Mouse (Mus musculus) limb, embryonic 10.5 days (tissue): ENCODE results near the gene Camk2b. TPM values are rescaled to one million over a fixed set of nuclear protein-coding genes. Genes with fewer than 3 reads are reported as not detected.

Experiments
- DNase-seq: peaks from one replicate; pipeline ENCODE4 v3.0.0-alpha.2; 2017; ENCODE audit warnings: low spot score
- H3K27ac ChIP-seq: fragments of 300-500 bp; sonication (generic); 2 replicates; pipeline ENCODE4 v1.5.1; 2016; ENCODE audit warnings: mild to moderate bottlenecking
- H3K27me3 ChIP-seq: fragments of 300-500 bp; sonication (generic); 2 replicates; pipeline ENCODE4 v1.6.1; 2016; ENCODE audit warnings: low read depth, mild to moderate bottlenecking; ENCODE audit not compliant: poor library complexity, severe bottlenecking
- H3K36me3 ChIP-seq: fragments of 300-500 bp; sonication (generic); 2 replicates; pipeline ENCODE4 v1.6.1; 2016; ENCODE audit warnings: mild to moderate bottlenecking, moderate library complexity
- H3K4me1 ChIP-seq: fragments of 300-500 bp; sonication (generic); 2 replicates; pipeline ENCODE4 v1.6.1; 2016
- H3K4me3 ChIP-seq: fragments of 300-500 bp; sonication (generic); 2 replicates; pipeline ENCODE4 v1.5.1; 2016; ENCODE audit warnings: mild to moderate bottlenecking, moderate library complexity
- H3K9me3 ChIP-seq: fragments of 300-500 bp; sonication (generic); replicated peaks from 2 replicates; pipeline ENCODE4 v1.6.1; 2016; ENCODE audit warnings: mild to moderate bottlenecking
- WGBS: fragments of 180-500 bp; shearing (Covaris S2); methylation state at CpG from one replicate; pipeline ENCODE4 v1.1.7; 2016; 5-methylcytosine and 5-hydroxymethylcytosine counted together
- polyA plus RNA-seq: library from polyadenylated mRNA; unstranded; fragments of >200 nt; fragmentation: Nextera tagmentation; extraction: Ambion mirVana; gene quantifications from 2 replicates; pipeline ENCODE4 v1.2.1, GENCODE M21; 2016

The Camk2b gene
- polyA plus RNA-seq, 1 experiment from 2014 or later, result 0.68 TPM

DNA sequence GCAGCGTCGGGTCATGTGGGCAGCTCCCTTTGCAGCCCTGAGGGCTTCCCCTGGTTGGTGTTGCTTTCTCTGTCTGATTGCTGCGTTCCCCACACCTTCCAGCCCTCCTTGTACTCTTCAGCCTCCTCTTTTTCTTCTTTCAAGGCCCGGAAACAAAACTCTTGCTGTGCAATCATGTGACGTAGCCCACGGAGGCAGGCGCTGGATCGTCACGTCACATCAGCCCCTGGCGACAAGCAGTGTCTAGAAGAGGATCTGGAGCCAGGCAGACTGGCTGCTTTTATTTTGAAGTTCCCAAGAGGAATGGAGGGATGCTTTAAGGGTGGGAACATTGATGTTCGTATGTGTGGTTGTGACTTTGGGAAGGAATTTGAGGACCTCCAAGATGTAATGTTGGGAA, 100.3 kb downstream of the Camk2b start:
- Histone ChIP-seq H3K27ac (no peak overlapping the region), H3K9me3 (no peaks in the 10 kb centered on the region), H3K27me3 (no peaks in the 10 kb centered on the region), H3K4me1 (peaks cover 7% of the 10 kb centered on the region), H3K4me3 (no peak overlapping the region), H3K36me3 (peaks cover 97% of the 10 kb centered on the region)
- DNase-seq, result no peak
- 90% methylated on average over 11 of the region's 11 CpGs for WGBS

DNA sequence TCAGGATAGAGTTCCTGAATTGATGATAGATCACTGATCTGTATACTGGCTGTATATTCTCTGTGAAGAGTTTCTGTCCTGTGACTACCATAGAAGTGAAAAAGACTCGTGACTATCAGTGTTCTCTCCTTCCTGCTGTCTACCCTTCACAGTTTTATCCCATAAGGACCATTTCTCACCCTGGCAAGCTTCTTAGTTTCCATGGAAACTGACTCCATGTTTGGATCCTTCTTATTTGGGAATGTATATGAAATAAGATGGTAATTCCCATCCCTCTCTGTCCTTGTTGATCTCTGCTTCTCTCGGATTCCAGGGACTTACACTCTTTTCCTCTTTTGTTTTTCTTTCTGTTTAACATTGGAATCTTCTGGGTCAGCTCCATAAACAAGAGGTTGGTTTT, 106.1 kb downstream of the Camk2b start:
- H3K4me3 ChIP-seq, result no peak overlapping the region
- WGBS, result 84% methylated on average over 2 of the region's 2 CpGs
- no peak for DNase-seq
- peaks cover 18% of the 10 kb centered on the region for H3K4me1 ChIP-seq
- no peaks in the 10 kb centered on the region for H3K9me3 ChIP-seq
- peaks cover 69% of the 10 kb centered on the region for H3K36me3 ChIP-seq
- no peak overlapping the region for H3K27ac ChIP-seq
- no peaks in the 10 kb centered on the region for H3K27me3 ChIP-seq

DNA sequence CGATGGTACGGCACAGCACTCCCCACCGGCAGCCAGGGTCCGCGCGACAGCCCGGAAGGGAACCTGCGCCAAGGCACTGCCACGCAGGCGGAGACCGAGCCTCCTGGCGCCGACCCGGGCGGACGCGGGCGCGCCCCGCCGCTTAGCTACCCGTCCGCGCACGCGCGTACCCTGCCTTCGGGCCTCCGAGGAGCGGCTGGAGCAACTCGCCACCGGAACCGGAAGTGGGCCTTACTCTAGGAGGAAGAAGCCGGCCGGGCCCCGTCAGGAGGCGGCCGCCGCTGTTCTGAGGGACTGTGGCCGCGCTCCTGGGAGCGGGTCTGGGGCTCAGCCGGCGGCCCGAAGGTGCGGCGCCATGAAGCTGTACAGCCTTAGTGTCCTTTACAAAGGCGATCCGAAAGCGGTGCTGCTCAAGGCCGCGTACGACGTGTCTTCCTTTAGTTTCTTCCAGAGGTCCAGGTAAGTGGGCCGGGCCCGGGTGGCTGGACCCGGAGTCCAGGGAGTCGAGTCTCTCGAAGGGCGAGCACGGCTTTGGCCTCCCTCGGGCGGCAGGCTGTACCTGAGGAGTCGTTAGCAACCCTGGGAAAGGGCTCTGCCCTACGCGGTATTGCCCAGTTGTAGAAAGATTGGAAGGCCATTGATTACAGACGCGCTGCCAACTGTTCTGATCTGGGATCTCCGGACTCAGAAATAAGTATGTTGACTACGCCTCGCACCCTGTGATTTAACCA, 110.5 kb downstream of the Camk2b start, which contains the start of gene Ykt6:
Ykt6 (plus strand) TSS at position 148 of the 731 bp plus-strand sequence.
- Histone ChIP-seq H3K27me3 (no peaks in the 10 kb centered on the region), H3K9me3 (no peaks in the 10 kb centered on the region), H3K4me1 (peaks cover 22% of the 10 kb centered on the region), H3K4me3 (peak within 1 kb of the TSS; percentile 95), H3K27ac (peak within 1 kb of the TSS; percentile 92), H3K36me3 (peaks cover 25% of the 10 kb centered on the region)
- DNase-seq, result peak; percentile 99
- WGBS, result under 1% methylated on average over 71 of the region's 71 CpGs

DNA sequence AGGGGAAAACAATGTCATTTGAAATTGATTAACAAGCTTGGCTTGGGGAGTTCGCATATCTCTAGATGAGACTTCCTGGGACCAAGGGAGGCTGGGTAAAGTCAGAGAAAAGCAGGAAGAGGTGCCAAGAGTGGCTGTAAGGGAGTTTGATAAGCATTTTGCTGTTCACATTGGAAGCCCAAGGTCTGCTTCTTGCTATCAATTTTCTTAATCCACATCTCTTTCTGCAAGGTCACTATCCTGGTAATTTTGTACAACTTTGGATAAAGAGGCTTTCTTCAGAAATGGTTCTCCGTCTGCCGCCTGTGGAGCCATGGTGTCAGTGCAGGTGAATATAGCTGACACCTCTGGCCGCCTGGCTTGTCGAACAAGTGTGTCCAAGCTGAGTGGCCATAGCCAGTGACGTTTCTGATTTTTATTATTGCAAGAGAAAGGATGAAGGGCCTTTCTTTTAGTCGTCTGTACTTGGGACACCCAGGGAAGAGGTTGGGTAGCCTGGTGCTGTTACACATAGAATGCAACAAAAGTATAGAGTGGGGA, 111.1 kb downstream of the Camk2b start:
- H3K9me3 ChIP-seq, result no peaks in the 10 kb centered on the region
- DNase-seq, result no peak
- H3K4me1 ChIP-seq, result peaks cover 24% of the 10 kb centered on the region
- H3K4me3 ChIP-seq, result peak overlapping the region; percentile 95
- H3K27ac ChIP-seq, result peak overlapping the region; percentile 92
- H3K36me3 ChIP-seq, result peaks cover 19% of the 10 kb centered on the region
- WGBS, result 6% methylated on average over 7 of the region's 7 CpGs
- H3K27me3 ChIP-seq, result no peaks in the 10 kb centered on the region

DNA sequence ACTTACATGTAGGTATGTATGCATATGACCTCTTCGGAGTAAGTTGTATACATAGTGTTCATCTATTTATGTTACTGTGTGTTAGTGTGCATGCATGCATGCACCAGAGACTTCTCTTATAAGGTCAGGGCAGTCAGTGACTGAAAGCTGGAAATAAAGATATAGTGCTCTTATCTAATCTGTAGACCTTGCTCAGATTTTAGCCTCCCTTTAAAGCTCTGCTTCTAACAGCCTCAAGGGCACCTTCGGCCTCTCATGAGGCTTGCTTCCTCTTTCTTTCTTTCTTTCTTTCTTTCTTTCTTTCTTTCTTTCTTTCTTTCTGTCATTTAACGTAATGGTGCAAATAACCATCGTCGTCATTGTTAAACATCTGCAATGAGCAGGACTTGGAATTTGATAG, 111.7 kb downstream of the Camk2b start:
- Histone ChIP-seq H3K27me3 (no peaks in the 10 kb centered on the region), H3K36me3 (peaks cover 13% of the 10 kb centered on the region), H3K27ac (0 out of 2 replicates have a peak overlapping the region, but pooled peaks have one; percentile 92)

DNA sequence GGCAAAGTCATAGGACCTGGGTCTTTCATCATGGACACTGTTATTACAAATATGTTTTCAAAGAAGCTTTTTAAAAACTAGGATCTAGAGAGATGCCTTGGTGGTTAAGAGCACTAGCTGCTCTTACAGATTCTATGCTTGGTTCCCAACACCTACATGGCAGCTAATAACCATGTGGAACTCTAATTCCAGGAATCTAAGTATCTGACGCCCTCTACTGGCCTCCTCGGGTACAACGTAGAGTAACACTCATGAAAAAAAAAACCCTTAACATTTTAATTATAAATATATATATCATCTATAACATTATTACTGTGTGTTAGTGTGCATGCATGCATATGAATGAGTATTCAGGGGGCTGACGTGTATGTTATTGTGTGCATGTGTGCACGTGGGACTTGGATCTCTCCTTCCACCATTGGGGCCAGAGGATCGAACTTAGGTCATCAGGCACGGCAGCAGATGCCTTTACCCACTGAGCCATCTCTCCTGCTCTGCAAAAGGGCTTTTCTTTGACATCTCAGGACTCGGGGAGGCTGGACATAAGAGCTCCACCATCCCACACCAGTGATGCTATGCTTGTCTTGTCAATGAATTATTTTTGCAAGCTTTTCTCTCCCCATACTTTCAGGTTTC, 112.9 kb downstream of the Camk2b start:
- Histone ChIP-seq H3K4me1 (peaks cover 42% of the 10 kb centered on the region), H3K4me3 (no peak overlapping the region), H3K9me3 (no peaks in the 10 kb centered on the region), H3K27me3 (no peaks in the 10 kb centered on the region), H3K27ac (no peak overlapping the region), H3K36me3 (peaks cover 8% of the 10 kb centered on the region)
- DNase-seq, result peak; percentile 42
- 36% methylated on average over 8 of the region's 8 CpGs for whole genome bisulfite sequencing

More for the DNA sequence above, 111.7 kb downstream of the Camk2b start:
- WGBS, result 78% methylated on average over 5 of the region's 5 CpGs
- no peaks in the 10 kb centered on the region for H3K9me3 ChIP-seq
- no peak for DNase-seq
- H3K4me3 ChIP-seq, result no peak overlapping the region
- peaks cover 30% of the 10 kb centered on the region for H3K4me1 ChIP-seq

DNA sequence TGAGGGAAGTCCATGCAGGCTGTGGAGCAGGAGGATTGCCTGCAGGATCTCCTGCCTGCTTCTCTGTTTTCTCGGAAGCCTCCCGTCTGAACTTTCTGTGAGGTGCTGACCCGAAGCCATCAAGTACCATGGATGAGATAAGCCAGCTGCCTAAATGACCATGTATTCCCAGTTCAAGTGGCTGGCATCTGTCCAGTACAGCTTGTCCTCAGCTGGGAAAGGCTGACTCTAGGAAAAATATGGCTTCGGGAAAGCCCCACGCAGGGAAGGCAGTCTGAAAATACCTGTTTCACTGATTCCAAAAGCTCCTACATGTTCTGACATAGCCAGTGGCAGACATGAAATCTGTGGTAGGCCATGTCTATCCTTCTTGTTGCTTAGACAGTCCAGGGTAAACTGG, 113.7 kb downstream of the Camk2b start:
- Histone ChIP-seq H3K9me3 (no peaks in the 10 kb centered on the region), H3K4me3 (no peak overlapping the region), H3K36me3 (peaks cover 5% of the 10 kb centered on the region), H3K27me3 (no peaks in the 10 kb centered on the region), H3K4me1 (peaks cover 48% of the 10 kb centered on the region), H3K27ac (no peak overlapping the region)
- WGBS, result 85% methylated on average over 5 of the region's 5 CpGs
- DNase-seq, result no peak

DNA sequence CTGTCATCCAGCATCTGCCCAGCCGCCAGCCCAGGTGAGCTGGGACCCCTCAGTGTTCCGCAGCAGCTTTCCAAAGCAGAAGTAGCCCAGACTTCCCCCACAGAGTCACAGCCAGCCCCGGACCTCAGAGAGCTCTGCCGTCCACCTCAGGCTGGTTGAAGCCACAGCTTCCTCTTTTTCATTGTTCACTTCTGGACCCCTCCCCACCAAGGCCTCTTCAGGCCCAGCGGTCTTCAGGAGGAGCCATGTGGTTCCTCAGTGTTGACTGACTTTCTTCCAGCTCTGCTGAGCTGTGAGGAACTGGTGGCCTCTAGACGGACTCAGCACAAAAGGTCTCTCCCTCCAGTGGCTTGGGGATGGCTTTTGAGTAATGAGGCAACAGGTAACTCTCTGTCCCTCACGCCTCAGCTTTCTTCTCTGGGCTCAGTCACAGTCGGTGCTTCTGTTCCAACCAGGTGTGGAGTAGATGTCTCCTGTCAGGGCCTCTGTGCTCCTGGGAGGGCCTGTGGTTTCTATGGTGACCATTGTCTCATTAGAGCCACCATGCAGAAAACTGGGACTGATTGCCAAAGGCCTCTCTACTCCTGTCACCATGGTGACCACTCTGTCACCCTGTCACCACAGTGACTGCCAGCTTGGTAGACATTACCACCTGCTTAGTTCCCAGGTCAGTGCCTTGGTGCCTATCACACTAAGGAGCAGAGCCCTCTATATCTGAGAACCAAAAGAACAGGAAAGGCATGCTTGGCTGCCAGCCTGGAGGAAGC, 116.4 kb downstream of the Camk2b start, which contains the start of gene Gck:
Gck (minus strand) TSS at position 496 of the 767 bp plus-strand sequence.
- Histone ChIP-seq H3K27ac (peak within 1 kb of the TSS; percentile 84), H3K36me3 (no peaks in the 10 kb centered on the region), H3K9me3 (no peaks in the 10 kb centered on the region), H3K4me3 (no peak within 1 kb of the TSS), H3K27me3 (no peaks in the 10 kb centered on the region), H3K4me1 (peaks cover 29% of the 10 kb centered on the region)
- DNase-seq, result no peak
- WGBS, result 77% methylated on average over 8 of the region's 8 CpGs

DNA sequence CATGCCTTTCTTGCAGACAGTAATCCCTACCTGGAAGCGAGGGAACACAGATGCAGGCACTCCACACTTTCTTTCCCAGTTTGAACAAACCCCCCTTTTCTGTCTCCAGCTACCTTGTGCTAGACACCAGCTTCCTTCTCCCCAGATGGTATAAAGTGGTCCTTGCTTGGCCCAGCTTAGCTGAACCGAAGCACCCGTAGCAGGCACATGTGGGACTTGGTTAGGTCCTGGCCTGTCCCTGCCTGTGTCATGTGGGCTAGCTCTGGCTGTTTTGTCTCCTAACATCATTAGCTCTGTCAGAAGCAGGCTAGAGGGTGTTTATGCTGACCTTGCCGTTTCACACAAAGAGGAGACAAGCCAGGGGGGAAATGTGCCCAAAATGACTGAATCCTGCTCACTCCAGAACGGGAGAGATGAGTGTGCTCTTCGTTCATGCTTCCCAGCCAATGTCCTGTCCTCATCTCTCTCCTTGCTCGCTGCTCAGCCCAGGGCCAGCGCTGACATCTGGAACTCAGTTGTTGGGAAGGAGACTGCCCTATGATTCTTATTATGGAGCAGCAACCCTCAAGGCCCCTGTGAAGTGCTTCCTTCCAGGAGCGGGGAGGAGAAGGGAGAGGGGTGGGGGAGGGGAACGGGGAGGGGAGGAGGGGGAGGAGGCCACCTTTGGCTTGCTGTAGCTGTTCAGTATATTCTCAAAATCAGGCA, 117.5 kb downstream of the Camk2b start:
- Histone ChIP-seq H3K4me1 (peaks cover 27% of the 10 kb centered on the region), H3K27me3 (no peaks in the 10 kb centered on the region), H3K36me3 (no peaks in the 10 kb centered on the region), H3K4me3 (no peak overlapping the region), H3K27ac (peak overlapping the region; percentile 84), H3K9me3 (no peaks in the 10 kb centered on the region)
- DNase-seq, result peak; percentile 59
- WGBS, result 46% methylated on average over 10 of the region's 10 CpGs

DNA sequence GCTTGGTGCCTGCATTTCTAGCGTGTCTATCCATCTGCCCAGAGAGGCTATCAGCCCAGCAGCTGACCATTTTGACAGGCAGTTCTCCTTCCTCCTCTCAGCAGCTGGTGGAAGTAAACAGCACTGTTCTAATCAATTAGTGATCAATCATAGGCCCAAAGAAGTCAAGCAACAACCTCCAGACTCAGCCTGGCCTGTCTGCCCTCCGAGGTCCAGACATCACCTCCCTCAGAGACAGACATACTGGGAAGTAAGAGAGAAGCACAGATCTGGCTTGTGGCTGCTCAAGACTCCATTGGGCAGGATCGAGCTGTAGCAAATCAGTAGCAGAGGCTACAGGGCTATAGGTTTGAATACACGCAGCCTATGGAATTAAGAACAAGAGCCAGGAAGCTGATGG, 118.4 kb downstream of the Camk2b start:
- Histone ChIP-seq H3K36me3 (no peaks in the 10 kb centered on the region), H3K9me3 (no peaks in the 10 kb centered on the region), H3K27me3 (no peaks in the 10 kb centered on the region), H3K27ac (peak overlapping the region; percentile 84), H3K4me1 (peaks cover 31% of the 10 kb centered on the region), H3K4me3 (no peak overlapping the region)
- no peak for DNase-seq
- 52% methylated on average over 4 of the region's 4 CpGs for WGBS

DNA sequence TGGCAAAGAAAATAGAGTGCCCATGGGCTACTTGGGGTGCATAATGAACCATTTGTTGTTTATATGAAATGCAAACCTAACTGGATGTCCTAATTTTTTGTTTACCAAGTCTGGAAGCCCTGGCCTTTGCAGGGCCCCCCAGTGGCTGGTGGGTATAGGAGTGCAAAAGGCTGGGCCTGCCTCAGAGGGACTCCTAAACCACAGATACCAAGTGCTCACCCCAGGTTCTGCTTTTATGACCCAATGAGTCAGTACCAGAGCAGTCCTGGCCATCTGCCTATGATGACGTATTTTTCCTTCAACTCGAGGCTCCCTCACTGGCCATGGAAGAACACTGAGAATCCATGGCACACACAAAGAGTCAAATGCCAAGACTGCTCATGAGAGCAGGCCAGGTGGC, 121.1 kb downstream of the Camk2b start:
- no peak for DNase-seq
- peaks cover 30% of the 10 kb centered on the region for H3K4me1 ChIP-seq
- H3K9me3 ChIP-seq, result no peaks in the 10 kb centered on the region
- H3K36me3 ChIP-seq, result no peaks in the 10 kb centered on the region
- whole genome bisulfite sequencing, result 85% methylated on average over 2 of the region's 2 CpGs
- H3K27ac ChIP-seq, result no peak overlapping the region
- no peaks in the 10 kb centered on the region for H3K27me3 ChIP-seq
- no peak overlapping the region for H3K4me3 ChIP-seq

DNA sequence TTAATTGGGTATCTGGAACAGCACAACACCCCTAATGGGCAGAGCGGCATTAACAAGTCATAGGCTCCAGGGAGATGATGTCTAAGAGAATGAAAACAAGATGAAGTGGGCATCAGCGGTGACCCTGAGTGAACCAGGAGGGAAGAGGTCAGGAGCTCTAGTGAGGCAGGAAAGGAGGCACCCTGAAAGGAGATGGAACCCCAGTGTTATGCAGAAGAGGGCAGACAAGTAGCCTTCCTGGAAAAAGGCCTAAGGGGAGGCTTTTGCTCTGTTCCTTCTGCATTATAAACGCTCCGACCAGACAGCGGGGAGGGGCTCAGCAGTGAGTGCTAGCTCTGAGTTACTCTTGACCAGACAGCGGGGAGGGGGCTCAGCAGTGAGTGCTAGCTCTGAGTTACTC, 123.2 kb downstream of the Camk2b start:
- Histone ChIP-seq H3K9me3 (no peaks in the 10 kb centered on the region), H3K36me3 (no peaks in the 10 kb centered on the region), H3K27me3 (no peaks in the 10 kb centered on the region), H3K4me3 (no peak overlapping the region), H3K4me1 (peaks cover 8% of the 10 kb centered on the region), H3K27ac (no peak overlapping the region)
- no peak for DNase-seq
- WGBS, result 62% methylated on average over 6 of the region's 6 CpGs
